Mouse (Mus musculus): Measurements from ENCODE around the gene Agr3.

Gene Agr3

DNA sequence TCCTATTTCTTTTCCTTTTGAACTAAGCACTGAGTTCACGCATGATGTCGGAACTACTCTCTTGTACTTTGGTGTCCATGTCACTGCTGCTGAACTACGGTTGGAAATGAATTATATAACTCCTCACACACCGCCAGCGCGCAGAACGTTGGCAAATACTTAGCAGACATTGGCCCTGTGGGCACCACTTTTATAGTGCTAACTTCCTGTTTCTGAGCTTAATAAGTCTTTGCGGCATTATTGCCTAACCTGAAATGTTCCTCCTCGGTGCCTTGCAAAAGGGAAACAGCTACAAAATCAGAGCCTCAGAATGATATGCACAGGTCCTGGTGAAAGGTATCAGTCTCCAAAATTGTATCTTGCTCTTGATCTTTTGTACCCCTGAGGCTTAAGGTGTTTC, 58.1 kb downstream of the Agr3 start:
- DNase-seq (ENCODE audit: low spot score), result no peak

- no peak for DNase-seq (ENCODE audit: low spot score)
Measured at GRCm38 (mm10) chr12:35984743-35985142, 59.3 kb downstream of the Agr3 start.

- no peak for DNase-seq (ENCODE audit: low spot score)
Measured at GRCm38 (mm10) chr12:35992711-35993110, 67.3 kb downstream of the Agr3 start, which contains the start of gene Agr2. Gene Agr2 (plus strand): TSS chr12:35992907.

DNA sequence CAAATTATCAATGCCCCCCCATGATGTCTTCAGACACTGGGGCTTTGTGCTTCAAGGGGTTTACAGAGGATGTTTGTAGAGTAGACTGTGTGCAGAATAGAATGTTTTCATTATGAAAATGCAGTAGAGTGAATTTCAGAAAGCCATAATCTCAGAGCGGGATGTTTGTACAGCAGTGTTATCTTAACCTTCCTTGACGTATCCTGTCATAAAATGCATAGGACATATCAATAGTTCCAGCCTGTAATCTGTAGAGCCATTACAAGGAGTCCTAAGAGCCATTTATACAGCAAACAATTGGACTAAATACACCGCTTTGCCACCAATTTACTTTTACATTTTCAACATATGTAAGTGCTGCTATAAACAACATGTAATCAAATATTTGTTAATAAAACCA, 68.2 kb downstream of the Agr3 start:
- no peak for DNase-seq (ENCODE audit: low spot score)

- no peak for DNase-seq (ENCODE audit: low spot score)
Measured at GRCm38 (mm10) chr12:35994098-35994497, 68.7 kb downstream of the Agr3 start.

DNA sequence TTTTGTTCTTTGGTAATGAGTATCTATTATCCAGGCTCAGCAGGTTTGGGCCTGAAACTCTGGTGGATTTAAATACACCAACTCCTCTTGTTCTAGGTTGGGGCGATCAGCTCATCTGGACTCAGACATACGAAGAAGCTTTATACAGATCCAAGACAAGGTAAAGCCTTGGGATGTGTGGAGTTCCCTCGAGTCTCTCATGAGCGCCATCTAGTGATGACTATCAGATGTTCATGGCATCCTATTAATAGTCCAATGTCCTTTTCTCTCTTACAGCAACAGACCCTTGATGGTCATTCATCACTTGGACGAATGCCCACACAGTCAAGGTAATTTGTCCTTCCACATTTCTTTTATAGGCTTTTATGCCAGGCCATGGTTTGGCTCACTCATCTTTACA, 70.4 kb downstream of the Agr3 start:
- DNase-seq (ENCODE audit: low spot score), result peak; percentile 4

Measured in adipocyte (in vitro differentiated cells).